Mouse (Mus musculus): ENCODE results near the gene Rab36.

Rab36 gene

DNA sequence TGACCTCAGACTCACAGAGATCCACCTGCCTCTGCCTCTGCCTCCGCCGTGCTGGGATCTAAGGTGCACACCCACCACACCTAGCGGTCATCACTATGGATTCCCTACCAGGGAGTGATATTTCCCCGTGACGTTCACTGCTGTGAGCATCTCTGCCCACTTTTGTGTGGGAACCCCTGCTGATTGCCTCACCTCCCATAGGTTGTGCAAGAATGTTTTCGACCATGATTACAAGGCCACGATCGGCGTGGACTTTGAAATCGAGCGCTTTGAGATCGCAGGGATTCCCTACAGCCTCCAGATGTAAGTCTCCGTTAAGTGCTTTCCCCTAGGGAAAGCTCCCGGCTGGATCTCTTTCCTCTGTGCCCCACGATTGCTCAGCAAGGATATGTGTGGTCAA lies 9.0 kb downstream of the Rab36 start:
- DNase-seq (ENCODE audit: low spot score in 2 of 2) = no peak

DNA sequence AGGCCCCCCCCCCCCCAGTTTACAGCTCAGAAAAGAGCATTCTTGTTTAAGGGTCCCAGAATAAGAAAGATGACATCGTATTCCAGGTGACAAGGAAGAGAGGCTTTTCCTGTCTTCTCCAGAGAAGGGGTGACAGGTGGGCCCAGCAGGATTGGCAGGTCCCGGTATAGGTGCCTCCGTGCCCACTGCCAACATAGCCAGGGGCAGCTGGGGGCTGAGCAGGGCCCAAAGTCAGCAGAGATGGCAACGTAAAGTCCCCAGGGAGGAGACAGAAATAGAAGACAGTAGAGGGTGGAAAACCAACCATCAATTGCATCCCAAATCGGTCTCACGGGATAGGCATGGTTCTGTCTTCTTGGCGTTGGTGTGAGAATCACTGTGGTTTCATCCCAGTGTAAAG lies 11.9 kb downstream of the Rab36 start:
- DNase-seq (ENCODE audit: low spot score in 2 of 2) = no peak

DNA sequence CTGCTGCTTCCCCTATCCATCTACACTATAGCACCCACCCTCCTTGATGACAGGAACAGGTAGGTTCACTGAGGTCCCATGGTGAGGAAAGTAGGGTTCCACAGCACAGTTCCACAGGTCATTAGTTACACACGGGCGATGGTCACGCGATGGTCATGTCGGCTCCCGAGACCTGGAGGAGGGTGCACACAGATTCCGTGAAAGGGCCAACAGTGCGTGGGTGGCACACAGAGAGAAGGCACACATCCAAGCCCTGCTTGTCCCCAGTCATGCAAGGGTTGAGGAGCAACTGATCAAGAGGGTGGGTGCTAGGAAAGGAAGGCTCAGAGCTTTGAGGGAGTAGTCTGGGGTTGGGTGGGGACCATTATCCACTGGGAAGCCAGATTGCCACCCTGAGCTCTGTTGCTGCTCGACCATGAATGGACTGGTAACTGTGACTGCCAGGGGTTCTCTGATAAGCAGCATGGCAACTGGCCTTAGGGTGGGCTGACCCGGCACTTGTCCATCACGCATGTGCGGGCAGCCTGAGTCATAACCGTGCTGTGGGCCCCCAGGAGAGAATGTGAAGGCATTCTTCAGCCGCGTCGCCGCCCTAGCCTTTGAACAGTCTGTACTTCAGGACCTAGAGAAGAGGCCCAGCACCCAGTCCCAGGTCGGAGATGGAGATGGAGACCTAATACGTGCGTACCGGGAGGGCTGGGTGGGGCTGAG lies 14.7 kb downstream of the Rab36 start:
- no peak for DNase-seq (ENCODE audit: low spot score in 2 of 2)

DNA sequence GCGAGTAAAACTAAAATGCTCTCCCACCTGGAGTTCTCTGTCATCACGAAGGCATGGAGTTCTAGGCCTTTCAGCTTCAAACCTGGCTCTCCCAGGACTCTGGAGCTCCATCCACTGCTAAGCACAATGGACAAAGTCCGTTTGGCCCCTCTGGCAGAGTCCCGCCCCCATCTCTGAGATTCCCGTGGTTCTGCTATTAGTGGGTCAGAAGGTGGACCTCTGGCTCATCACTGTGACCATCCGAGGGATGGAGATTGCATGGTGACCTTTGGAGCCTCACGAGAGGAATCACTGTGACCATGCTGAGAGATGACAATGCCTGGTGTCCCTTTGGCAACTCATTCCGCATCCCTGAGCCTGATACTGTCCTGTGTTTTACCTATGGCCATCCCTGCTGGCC lies 16.0 kb downstream of the Rab36 start:
- DNase-seq (ENCODE audit: low spot score in 2 of 2) = no peak

DNA sequence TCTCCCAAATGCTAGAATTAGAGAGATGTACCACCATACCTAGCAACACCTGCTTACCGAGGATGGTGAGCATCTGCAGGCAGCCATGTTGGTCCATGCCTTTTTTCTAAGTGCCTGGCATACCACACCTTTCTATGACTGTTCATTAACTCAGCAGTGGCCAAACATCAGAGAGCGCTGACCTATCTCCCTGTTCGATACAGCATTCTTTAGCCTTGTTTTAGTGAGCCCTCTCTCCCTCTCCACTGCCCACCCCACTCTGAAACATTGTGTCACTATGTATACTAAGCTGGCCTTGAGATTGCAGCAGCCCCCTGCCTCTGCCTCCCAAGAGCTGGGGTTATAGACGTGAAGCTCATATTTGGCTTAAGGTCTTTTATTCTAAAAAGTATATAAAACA lies 16.8 kb downstream of the Rab36 start:
- no peak for DNase-seq (ENCODE audit: low spot score in 2 of 2)

DNA sequence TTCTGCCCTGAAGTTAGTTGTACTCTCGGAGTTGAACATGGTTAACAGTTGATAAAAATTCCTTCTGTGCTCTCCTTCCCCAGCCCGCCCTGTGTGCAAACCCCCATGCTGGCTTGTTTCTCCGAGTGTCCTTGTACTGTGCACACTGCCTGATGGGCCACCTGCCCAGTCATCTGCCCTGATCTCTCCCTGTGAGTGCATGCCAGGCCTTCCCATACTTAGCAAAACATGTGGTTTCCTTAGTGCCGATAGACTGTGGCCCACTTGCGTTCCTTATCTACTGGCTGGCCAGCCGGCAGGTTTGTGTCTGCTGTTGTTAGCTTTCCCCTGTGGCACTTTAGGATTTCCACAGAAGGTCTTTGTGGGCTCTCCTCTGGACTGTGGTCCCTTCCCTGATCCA lies 17.3 kb downstream of the Rab36 start:
- no peak for DNase-seq (ENCODE audit: low spot score in 2 of 2)

DNA sequence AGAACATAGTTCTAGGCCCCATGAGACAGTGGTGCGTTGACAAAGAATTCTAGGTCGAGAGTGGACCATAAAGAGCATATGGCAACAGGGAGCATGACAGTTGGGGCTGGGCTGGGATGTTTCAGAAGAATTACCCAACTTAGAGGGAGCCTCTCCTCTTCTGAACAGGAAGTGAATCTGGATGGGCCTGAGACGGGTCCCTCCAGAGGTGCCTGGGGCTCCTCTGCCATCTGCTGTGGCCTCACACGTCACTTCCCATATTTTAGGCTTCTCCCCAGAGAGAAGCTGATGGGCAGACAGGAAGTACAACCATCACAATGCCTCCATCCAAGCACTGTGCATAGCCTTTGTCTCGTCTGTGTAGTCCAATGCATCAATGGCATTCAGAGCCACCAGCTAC lies 18.8 kb downstream of the Rab36 start:
- DNase-seq (ENCODE audit: low spot score in 2 of 2) = no peak

DNA sequence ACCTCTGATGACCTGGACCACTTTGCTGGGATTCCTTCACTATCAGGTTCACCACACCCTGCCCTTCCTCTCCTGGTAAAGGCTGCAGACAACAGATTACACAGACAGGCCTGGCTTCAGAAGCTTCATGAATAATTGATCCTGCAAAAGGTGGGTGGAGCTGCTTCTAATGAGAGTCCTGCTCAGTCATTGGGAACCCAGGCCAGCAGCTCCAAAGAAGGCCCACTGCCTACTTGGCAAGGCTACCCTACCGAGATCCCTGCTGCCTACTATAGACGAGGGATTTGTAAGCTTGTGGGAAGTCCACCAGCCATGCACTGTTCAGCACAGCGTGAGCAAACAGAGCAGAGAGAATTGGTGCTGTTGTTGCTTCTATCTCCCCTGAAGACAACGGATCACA lies 19.4 kb downstream of the Rab36 start:
- no peak for DNase-seq (ENCODE audit: low spot score in 2 of 2)

DNA sequence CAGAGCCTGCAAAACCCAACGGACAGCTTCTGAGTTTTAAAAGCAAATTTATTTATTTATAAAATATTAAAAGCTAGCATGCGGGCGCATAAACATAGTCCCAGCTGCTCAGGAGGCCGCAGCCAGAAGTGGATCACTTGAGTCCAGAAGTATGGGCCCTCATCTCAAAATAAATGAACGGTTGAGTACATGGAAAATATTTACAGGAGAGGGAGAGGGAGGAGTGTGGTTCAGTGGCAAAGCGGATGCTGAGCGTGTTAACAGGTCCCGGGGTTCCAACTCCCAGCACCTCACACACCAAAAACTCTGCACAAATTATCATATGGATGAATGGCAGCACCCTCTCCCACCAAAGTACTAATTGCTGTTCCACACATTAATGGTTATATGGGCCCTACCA lies 21.5 kb downstream of the Rab36 start:
- no peak for DNase-seq (ENCODE audit: low spot score in 2 of 2)

DNA sequence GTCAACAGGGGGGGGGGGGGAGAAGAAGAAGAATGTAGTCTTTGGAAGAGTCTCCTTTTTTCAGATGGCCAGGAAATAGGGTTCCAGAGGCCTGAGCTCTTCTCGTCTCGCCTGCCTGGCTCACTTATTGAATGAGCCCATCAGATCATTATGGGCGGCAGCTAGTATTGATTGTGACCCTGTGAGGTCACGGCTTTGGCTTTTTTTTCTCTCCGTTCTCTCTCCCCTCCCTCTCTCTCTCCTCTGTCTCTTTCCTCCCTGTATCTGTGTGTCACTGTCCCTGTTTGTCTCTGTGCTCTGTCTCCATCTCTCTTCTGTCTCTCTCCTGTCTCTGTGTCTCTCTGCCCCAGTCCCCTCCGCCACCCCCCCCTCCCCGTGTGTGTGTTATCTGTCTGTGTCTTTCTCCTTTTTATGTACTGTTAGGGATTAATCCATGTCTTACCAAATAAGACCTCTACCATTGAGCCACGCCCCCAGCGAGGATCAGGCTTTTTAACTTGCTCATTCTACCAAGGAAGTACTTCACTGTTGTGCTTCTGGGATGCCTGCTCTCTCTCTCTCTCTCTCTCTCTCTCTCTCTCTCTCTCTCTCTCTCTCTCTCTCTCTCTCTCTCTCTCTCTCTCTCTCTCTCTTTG lies 22.0 kb downstream of the Rab36 start:
- no peak for DNase-seq (ENCODE audit: low spot score in 2 of 2)

DNA sequence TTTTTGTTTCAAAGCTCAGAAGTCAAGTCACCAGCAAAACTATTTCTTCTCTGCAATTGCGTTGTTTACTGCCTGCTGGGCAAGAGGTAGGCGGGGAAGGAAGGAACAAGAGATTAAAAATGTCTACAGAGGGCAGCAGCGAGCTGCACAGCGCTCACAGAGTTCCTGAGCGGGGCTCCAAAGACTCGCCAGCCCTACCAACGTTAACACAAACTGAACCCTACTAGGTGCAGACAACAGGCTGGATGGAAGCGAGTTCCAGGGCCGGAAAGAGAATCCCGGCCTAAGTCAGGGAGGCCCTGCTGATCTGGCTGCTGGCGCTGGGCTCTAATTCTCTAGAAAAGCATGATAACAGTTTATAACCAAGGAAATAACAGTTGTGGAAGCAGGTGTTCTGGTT lies 22.5 kb downstream of the Rab36 start:
- DNase-seq (ENCODE audit: low spot score in 2 of 2) = peak in 1 of 2 experiments; percentile 70

DNA sequence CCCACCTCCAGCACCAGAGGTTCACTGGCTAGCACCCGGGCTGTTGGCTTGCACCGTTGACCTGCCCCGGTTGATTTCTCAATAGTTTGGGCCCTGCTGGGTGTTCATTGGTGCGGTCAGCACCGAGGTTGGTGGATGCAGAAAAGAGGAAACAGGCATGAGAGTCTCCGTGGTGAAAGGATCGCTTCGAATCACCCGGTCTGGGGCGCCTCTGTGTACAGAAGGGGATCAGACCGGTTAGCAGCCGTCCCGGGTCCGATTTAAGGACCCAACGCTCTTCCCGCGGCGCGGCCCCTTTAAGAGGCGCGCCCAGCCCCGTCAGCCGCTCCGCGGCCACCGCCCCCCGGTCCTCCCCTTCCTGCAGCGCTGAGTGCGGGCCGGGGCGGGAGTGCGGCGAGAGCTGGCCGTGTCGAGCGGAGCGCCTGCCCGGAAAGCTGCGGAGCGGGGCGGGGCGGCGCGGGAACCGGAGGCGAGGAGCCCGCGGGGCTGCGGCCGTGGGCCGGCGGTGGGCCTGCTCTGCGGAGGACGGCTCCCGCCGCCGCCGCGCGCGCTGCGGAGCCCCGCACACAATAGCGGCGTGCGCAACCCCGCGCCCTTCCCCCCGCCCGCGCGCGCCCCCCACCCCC lies 23.5 kb downstream of the Rab36 start, which contains the start of gene Bcr:
Bcr (plus strand) TSS at position 376 of the 626 bp plus-strand sequence.
- peak in 1 of 2 experiments; percentile 71 for DNase-seq (ENCODE audit: low spot score in 2 of 2)

DNA sequence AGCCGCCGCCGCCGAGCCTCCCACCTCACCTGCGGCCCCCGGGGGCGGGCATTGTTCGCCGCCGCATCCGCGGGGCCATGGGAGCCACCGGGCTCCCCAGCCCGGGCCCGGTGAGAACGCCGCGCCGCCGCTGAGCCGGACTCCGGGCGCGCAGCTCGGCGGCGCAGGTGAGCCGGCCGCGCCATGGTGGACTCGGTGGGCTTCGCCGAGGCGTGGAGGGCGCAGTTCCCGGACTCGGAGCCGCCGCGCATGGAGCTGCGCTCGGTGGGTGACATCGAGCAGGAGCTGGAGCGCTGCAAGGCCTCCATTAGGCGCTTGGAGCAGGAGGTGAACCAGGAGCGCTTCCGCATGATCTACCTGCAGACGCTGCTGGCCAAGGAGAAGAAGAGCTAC lies 24.0 kb downstream of the Rab36 start:
- DNase-seq (ENCODE audit: low spot score in 2 of 2) = peak in 1 of 2 experiments; percentile 28

DNA sequence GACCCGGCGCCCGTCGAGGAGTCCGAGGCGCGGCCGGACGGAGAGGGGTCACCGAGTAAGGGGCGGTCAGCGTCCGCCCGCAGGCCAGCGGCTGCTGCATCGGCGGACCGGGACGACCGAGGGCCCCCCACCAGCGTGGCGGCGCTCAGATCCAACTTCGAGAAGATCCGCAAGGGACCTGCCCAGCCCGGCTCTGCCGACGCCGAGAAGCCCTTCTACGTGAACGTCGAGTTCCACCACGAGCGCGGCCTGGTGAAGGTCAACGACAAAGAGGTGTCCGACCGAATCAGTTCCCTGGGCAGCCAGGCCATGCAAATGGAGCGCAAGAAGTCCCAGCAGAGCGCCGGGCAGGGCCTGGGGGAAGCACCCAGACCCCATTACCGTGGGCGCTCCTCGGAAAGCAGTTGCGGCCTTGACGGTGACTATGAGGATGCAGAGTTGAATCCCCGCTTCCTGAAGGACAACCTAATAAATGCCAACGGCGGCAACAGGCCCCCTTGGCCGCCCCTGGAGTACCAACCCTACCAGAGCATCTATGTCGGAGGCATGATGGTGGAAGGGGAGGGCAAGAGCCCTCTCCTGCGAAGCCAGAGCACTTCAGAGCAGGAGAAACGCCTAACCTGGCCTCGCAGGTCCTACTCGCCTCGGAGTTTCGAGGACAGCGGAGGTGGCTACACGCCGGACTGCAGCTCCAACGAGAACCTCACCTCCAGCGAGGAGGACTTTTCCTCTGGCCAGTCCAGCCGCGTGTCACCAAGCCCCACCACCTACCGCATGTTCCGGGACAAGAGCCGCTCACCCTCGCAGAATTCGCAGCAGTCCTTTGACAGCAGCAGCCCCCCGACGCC lies 24.7 kb downstream of the Rab36 start:
- no peak for DNase-seq (ENCODE audit: low spot score in 2 of 2)

DNA sequence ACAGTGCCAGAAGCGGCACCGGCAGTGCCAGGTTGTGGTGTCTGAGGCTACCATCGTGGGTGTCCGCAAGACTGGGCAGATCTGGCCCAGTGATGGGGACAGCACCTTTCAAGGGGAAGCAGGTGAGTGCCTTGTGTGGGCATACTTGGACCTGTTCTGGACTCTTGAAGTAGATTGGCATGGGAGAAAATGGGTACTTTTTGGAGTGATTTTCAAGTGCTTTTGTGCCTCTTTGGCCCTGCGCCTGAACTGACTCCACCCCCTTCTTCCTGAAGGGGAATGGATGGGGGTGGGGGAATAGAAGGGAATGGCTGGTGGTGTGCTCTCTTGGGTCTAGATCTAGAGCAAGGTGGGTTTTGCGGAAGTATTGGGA lies 25.3 kb downstream of the Rab36 start:
- no peak for DNase-seq (ENCODE audit: low spot score in 2 of 2)

DNA sequence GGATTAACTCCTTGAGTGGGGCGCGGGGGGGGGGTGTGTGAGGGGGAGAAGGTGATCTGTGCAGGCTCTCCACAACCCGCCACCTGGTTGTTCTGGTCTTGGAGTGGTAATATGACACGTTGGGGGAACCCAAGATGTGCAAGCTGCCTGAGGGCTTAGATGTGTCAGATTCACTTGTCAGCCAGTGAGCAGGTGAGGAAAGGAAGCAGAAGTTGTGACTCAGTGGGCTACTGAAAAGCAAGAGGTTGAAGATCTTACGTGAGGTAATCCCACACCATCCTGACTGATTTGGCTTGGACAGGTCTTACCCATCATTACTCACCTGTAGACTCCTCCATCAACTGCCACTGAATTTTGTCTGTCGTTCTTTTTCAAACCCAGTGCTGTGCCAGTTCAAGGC lies 25.8 kb downstream of the Rab36 start:
- no peak for DNase-seq (ENCODE audit: low spot score in 2 of 2)

DNA sequence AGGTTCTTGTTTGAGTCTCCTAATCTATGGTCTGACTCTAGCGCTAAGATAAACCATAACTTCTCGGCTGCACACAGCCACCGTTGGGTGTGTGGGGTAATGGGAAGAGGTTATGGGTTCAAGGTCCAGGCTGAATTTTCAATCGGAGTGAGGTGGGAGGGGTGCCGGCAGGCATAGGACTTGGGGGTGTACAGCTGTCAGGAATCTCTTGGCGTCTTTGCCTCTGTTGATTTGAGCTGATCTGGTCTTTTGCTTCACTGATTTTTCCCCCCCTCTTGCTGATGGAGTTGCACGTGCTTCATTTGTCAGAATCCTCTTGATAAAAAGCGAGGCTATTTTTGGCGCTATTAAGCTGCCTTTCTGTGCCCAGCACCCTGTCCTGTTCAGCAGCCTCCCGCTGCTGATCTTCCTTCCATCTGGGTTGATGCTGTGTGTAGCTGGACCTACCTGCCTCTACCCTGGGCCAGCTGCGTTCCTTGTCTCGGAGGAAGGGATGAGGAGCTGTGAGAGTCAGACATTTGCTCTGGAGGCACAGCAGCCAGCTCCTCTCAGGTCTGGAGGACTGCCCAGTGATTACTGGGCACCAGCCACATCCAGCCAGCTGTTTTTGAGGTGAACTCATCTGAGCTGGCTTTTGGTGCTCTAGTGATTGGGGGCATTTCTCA lies 26.6 kb downstream of the Rab36 start:
- no peak for DNase-seq (ENCODE audit: low spot score in 2 of 2)

DNA sequence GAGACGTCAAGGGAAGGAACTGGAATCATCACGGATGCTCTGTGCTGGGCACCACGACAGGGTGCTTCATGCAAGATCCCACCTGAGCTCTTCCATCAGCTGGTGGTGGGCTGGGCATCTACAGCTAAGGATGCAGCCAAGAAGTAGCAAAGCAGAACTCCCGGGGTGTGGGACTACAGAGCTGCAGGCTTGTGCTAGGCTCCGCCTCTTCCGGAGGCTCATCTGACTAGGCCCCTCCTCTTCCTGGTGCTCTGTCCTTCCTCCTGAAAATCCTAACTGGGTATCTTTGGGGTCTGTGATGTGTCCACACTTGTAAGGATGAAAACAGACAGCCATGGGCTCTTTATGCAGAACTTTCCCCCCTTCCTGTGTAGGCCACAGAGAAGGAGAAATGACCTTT lies 28.8 kb downstream of the Rab36 start:
- DNase-seq (ENCODE audit: low spot score in 2 of 2) = no peak

DNA sequence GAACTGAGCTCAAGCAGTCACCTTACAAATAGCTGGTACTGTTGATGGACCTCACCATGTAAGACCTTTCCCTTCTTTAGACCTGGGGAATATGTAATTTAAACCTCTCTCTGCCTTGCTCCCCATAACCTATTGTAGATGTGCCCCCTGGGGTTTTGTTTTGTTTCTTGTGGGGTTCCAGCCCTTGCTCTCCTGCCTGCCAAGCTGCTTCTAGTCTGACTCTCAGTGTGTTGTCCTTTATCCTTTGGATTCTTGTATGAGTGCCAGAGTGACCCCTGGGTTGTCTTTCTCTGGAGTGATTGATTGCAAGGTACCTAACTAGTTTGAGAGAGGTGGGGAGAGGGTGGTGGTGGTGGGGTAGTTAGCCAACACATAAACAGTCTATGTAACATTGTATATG lies 30.6 kb downstream of the Rab36 start:
- no peak for DNase-seq (ENCODE audit: low spot score in 2 of 2)

DNA sequence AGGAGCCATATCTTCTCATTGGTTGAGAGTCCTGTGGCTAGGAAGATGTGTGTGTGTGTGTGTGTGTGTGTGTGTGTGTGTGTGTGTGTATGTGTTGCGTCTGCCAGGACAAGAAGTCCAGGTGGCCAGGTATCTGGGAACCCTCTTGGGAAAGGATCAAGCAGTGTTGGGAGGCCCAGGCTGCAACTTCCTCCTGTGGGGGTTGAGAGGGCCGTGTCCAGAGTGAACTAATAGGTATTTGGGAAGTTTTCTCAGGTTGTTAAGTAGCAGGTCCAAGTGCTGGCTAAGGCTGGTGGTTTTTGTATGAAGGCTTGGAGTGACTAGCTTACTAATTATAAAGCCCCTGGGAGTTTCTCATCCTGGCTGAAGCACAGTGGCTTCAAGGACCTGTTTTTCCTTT lies 31.2 kb downstream of the Rab36 start:
- DNase-seq (ENCODE audit: low spot score in 2 of 2) = no peak

DNA sequence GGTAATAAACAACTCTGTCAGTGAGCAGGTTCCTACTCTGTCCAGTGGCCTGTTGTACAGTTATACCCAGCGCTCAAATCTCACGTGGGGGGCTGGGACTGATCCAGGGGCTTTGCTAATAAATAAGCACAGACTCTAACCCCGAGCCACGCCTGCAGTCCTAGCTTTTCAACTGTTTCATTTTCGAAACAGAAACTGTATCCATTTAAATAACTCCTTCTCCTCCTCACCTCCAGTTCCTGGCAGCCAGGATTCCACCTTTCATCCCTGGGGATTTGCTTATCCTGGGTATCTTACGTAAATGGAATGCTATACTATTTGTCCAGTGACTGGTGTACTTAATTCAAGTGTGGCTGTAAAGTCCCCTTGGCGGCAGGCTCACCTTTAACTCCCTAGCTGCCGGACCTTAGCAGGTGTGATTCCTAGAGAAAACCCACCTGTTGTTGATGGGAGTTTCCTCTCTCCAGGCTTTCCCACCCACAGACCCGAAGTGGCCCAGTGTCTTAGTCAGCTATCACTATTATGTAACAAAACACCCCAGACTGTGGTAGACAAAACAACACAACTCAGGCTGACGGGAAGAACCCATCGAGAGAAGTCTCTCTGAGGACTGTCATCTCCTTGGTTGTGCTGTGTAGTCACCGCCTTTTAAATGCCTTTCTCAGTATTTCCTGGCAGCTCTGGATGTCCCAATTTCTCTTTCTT lies 31.9 kb downstream of the Rab36 start:
- no peak for DNase-seq (ENCODE audit: low spot score in 2 of 2)
